Comparison of ENCODE assay signal across 10 mouse cellular contexts in genomic region chr9:87248118-87248517, GRCm38 (mm10). TPM values are rescaled to one million over a fixed set of nuclear protein-coding genes. Genes with fewer than 3 reads are reported as not detected.
DNase-seq lines count a peak whose midpoint lies in the region; ATAC-seq lines count a peak whose summit lies in the region.
"Had no signal": no experiment of that assay in that cellular context is flagged by ENCODE, and none has a peak within 500 bp of the region (broad histone marks: within the 10 kb centered on the region; RNA-seq: fewer than 3 reads in every experiment).

No protein-coding gene starts in this region.

- WGBS in hindbrain, embryonic 11.5 days: 61% methylated on average over 3 of the region's 3 CpGs
- WGBS in hindbrain, embryonic 12.5 days: 62% methylated on average over 3 of the region's 3 CpGs

- H3K36me3 ChIP-seq in hindbrain, embryonic 11.5 days (ENCODE audit: control insufficient read depth, insufficient read depth, low read length): 0 out of 2 replicates have a peak, but pooled peaks cover 5% of the 10 kb centered on the region
- peaks cover 18% of the 10 kb centered on the region for H3K36me3 ChIP-seq in hindbrain, embryonic 12.5 days

- DNase-seq in hindbrain, embryonic 11.5 days (ENCODE audit: low spot score): peak; percentile 29
- peak; percentile 21 for DNase-seq in CD4-positive helper T cell, adult 2 months (ENCODE audit: low read depth, low spot score)
- peak; percentile 33 for DNase-seq in adipocyte (ENCODE audit: low spot score)
- no peak for DNase-seq in gastrocnemius, adult 8-10 months (ENCODE audit: low spot score in 2 of 2)
- DNase-seq in adrenal gland, postnatal 14 days: no peak
- DNase-seq in thymus, postnatal 10 days (ENCODE audit: low spot score in 2 of 2): no peak

- no peak overlapping the region for H3K27ac ChIP-seq in hindbrain, embryonic 11.5 days (ENCODE audit: low read depth, low read length)
- H3K27ac ChIP-seq in hindbrain, embryonic 12.5 days: no peak overlapping the region
- H3K27ac ChIP-seq: heart, embryonic 13.5 days; limb, embryonic 15.5 days had no signal

- H3K4me2 ChIP-seq in hindbrain, embryonic 11.5 days (replicated peaks; ENCODE audit: low read depth, low read length): no peak overlapping the region
- H3K4me2 ChIP-seq in hindbrain, embryonic 12.5 days (replicated peaks): no peak overlapping the region
- H3K4me2 ChIP-seq: heart, embryonic 13.5 days; limb, embryonic 15.5 days had no signal

- H3K9ac ChIP-seq in hindbrain, embryonic 11.5 days (ENCODE audit: low read depth, low read length): no peak overlapping the region
- H3K9ac ChIP-seq in hindbrain, embryonic 12.5 days: no peak overlapping the region
- H3K9ac ChIP-seq: heart, embryonic 13.5 days; limb, embryonic 15.5 days had no signal

- no peaks in the 10 kb centered on the region for H3K4me1 ChIP-seq in hindbrain, embryonic 11.5 days (replicated peaks; ENCODE audit: control insufficient read depth, insufficient read depth, low read length)
- no peaks in the 10 kb centered on the region for H3K4me1 ChIP-seq in hindbrain, embryonic 12.5 days
- H3K4me1 ChIP-seq: heart, embryonic 13.5 days; limb, embryonic 15.5 days had no signal

- no peak overlapping the region for H3K4me3 ChIP-seq in hindbrain, embryonic 11.5 days (ENCODE audit: low read depth, low read length)
- H3K4me3 ChIP-seq in hindbrain, embryonic 12.5 days: no peak overlapping the region
- H3K4me3 ChIP-seq: heart, embryonic 13.5 days; limb, embryonic 15.5 days had no signal

- H3K9me3 ChIP-seq in hindbrain, embryonic 11.5 days (ENCODE audit: control insufficient read depth, low read length): no peaks in the 10 kb centered on the region
- no peaks in the 10 kb centered on the region for H3K9me3 ChIP-seq in hindbrain, embryonic 12.5 days (replicated peaks)
- H3K9me3 ChIP-seq: heart, embryonic 13.5 days; limb, embryonic 15.5 days had no signal

- no peak for ATAC-seq in hindbrain, embryonic 11.5 days (ENCODE audit: low FRiP score)
- ATAC-seq in hindbrain, embryonic 12.5 days (ENCODE audit: low FRiP score): no peak
- ATAC-seq in megakaryocyte-erythroid progenitor cell, adult 5-6 weeks (replicated peaks; ENCODE audit: low FRiP score, low TSS enrichment, poor library complexity, severe bottlenecking): peak; percentile 80

- H3K27me3 ChIP-seq in hindbrain, embryonic 11.5 days (ENCODE audit: control insufficient read depth, insufficient read depth, low read length): no peaks in the 10 kb centered on the region
- no peaks in the 10 kb centered on the region for H3K27me3 ChIP-seq in hindbrain, embryonic 12.5 days
- H3K27me3 ChIP-seq: heart, embryonic 13.5 days; limb, embryonic 15.5 days had no signal

RNA-seq across cellular contexts. Expression of gene Cep162, which starts 7.2 kb away (rescaled TPM):
- polyA plus RNA-seq in hindbrain, embryonic 11.5 days (2014; fragmentation: Nextera tagmentation; extraction: Ambion mirVana): 11.0 and 13.7 TPM in 2 replicates
- 9.5 and 10.4 TPM in 2 replicates for polyA plus RNA-seq in hindbrain, embryonic 12.5 days (2016; fragmentation: Nextera tagmentation; extraction: Ambion mirVana)
- total RNA-seq in megakaryocyte-erythroid progenitor cell, adult 5-6 weeks (2014; fragmentation: Nextera tagmentation): 11.4 and 14.5 TPM in 2 replicates
- 11.2 and 17.2 TPM in 2 replicates for total RNA-seq in megakaryocyte-erythroid progenitor cell, adult 5-6 weeks (2017)
- total RNA-seq in gastrocnemius, adult 8-10 months (2022): 1 to 10 TPM; 1.1 to 2.4 (median 1.4) TPM
- 5.4 and 6.5 TPM in 2 replicates for total RNA-seq in adrenal gland, postnatal 14 days (2021)

Comparison
In these comparisons a context has a peak if more than half of its experiments do, and no peak if none do; other contexts are left out.
1. DNase-seq: peak in hindbrain, embryonic 11.5 days (single experiment), CD4-positive helper T cell, adult 2 months (single experiment) and adipocyte (single experiment); none in gastrocnemius, adult 8-10 months (0 of 2), adrenal gland, postnatal 14 days (single experiment) and thymus, postnatal 10 days (0 of 2).